Mouse (Mus musculus) subcutaneous adipose tissue, adult 2 months (tissue): ENCODE results near the gene Rptn. TPM values are rescaled to one million over a fixed set of nuclear protein-coding genes. Genes with fewer than 3 reads are reported as not detected.

Experiments used
- polyA plus RNA-seq: library from polyadenylated mRNA; depleted of rRNA; stranded (reverse); fragments of >200 nt; gene quantifications from 2 replicates; pipeline ENCODE4 v1.2.3, GENCODE M21; 2012; ENCODE audit warnings: low replicate concordance; rRNA removed

The Rptn gene
- not detected in 2 replicates for polyA plus RNA-seq

DNA sequence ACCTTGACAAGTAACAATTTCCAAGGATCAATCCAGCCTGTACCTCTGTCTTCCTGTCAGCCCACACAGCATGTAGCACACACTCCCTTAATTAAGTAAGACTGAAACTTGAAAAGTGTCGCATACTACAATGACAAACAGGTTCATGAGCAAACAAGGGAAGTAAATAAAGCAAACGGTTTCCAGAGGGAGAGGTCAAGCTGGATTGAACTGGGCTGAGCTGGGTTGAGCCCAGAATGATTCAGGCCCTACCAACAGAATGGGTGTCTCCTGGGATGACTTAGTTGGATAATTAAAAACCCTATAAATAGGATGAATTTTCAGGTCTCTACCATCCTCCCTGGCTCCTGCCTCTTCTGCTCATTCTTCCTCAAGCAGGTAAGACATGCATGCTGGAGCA, at the start of gene Rptn:
Gene Rptn (plus strand): TSS at position 334 of the 400 bp plus-strand sequence.

DNA sequence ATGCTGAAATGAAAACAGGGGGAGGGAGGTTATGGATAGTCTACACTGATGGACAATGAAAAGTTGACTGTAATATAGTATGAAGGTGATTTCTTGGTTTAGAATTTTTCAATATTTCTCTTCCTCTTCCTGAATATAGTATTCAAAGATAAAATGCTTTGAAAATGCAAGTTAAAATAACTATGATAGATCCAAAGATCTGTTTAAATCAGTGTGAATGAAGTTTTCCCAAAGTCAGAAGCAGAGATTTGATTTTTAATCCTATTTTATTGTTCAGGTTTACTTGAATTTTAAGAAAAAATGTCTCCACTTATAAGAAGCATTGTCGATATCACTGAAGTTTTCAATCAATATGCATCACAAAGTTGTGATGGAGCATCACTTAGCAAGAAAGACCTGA, 48.5 kb downstream of the Rptn start, which contains the start of gene Tchh:
Gene Tchh (plus strand): TSS at position 301 of the 400 bp plus-strand sequence.

Other genes starting within 250 kb of the Rptn start
- gene Crnn, start 248.9 kb upstream of the Rptn start, polyA plus RNA-seq, result not detected in 2 replicates
- gene Flg2, start 196.4 kb upstream of the Rptn start, polyA plus RNA-seq, result not detected in 2 replicates
- gene Flg, start 120.2 kb upstream of the Rptn start, polyA plus RNA-seq, result not detected in 2 replicates
- gene Hrnr, start 74.0 kb upstream of the Rptn start, polyA plus RNA-seq, result 0.01 TPM in 1 of 2 replicates, not detected in the other
- 0.22 TPM in 1 of 2 replicates, not detected in the other for gene Tchh, start 48.6 kb downstream of the Rptn start, polyA plus RNA-seq
- gene Tchhl1, start 75.1 kb downstream of the Rptn start, polyA plus RNA-seq, result not detected in 2 replicates
- gene S100a11, start 126.8 kb downstream of the Rptn start, polyA plus RNA-seq, result 525 and 1,402 TPM in 2 replicates
- gene S100a10, start 161.4 kb downstream of the Rptn start, polyA plus RNA-seq, result 197 and 244 TPM in 2 replicates